Comparison of ENCODE assay signal across 8 mouse cellular contexts in genomic region chr7:121258826-121259496, GRCm38 (mm10).
DNase-seq lines count a peak whose midpoint lies in the region; ATAC-seq and TF ChIP-seq lines count a peak whose summit lies in the region.

No protein-coding gene starts in this region.

- TF ChIP-seq CTCF in liver, adult 2 months (IDR thresholded peaks at IDR 0.05; ENCODE audit: low read depth, low read length): peak; percentile 61; the same call in 1 of the 2 replicates

- no peak overlapping the region for H3K27ac ChIP-seq in liver, adult 2 months (replicated peaks; ENCODE audit: insufficient read depth, low read depth, low read length)
- no peak overlapping the region for H3K27ac ChIP-seq in liver, embryonic 12.5 days
- no peak overlapping the region for H3K27ac ChIP-seq in hindbrain, embryonic 14.5 days

- no peaks in the 10 kb centered on the region for H3K36me3 ChIP-seq in liver, adult 2 months (ENCODE audit: control insufficient read depth, insufficient read depth, low read length)
- no peaks in the 10 kb centered on the region for H3K36me3 ChIP-seq in liver, embryonic 12.5 days
- H3K36me3 ChIP-seq in hindbrain, embryonic 14.5 days (replicated peaks; ENCODE audit: control insufficient read depth, insufficient read depth): no peaks in the 10 kb centered on the region
- no peaks in the 10 kb centered on the region for H3K36me3 ChIP-seq in splenic B cell, adult 2 months (ENCODE audit: control insufficient read depth, insufficient read depth, low read length, poor library complexity, severe bottlenecking)

- H3K4me2 ChIP-seq in liver, embryonic 12.5 days: no peak overlapping the region
- no peak overlapping the region for H3K4me2 ChIP-seq in hindbrain, embryonic 14.5 days (replicated peaks)

- H3K4me3 ChIP-seq in liver, adult 2 months (ENCODE audit: insufficient read depth, low read depth, low read length): no peak overlapping the region
- H3K4me3 ChIP-seq in liver, embryonic 12.5 days: no peak overlapping the region
- H3K4me3 ChIP-seq in hindbrain, embryonic 14.5 days (replicated peaks; ENCODE audit: low read length): no peak overlapping the region

- H3K79me2 ChIP-seq in liver, adult 2 months (ENCODE audit: control insufficient read depth, insufficient read depth, low read length): no peaks in the 10 kb centered on the region

- peak; percentile 6 to 7 for DNase-seq in cerebellum, adult 18-20 months
- DNase-seq in cerebellum, adult 11-12 months: no peak
- peak; percentile 32 for DNase-seq in liver, adult 2 months (ENCODE audit: extremely low read depth, low read depth, low spot score)
- DNase-seq in c-Kit-positive CD71-positive TER-119-positive erythroid progenitor cells, embryonic 14.5 days (ENCODE audit: low spot score): peak; percentile 34
- DNase-seq in hindbrain, embryonic 14.5 days (ENCODE audit: low spot score): peak; percentile 74
- DNase-seq in lung, postnatal 36 days: peak; percentile 12
- peak; percentile 66 for DNase-seq in splenic B cell, adult 2 months (ENCODE audit: low read depth, low spot score)

- no peaks in the 10 kb centered on the region for H3K4me1 ChIP-seq in liver, adult 2 months (ENCODE audit: control insufficient read depth, insufficient read depth, low read length)
- no peaks in the 10 kb centered on the region for H3K4me1 ChIP-seq in liver, embryonic 12.5 days
- no peaks in the 10 kb centered on the region for H3K4me1 ChIP-seq in hindbrain, embryonic 14.5 days (replicated peaks; ENCODE audit: control insufficient read depth, insufficient read depth, low read length)

- H3K27me3 ChIP-seq in liver, adult 2 months (ENCODE audit: control insufficient read depth, insufficient read depth, low read length): no peaks in the 10 kb centered on the region
- H3K27me3 ChIP-seq in liver, embryonic 12.5 days (replicated peaks): no peaks in the 10 kb centered on the region
- no peaks in the 10 kb centered on the region for H3K27me3 ChIP-seq in hindbrain, embryonic 14.5 days (ENCODE audit: control insufficient read depth, insufficient read depth, low read length)
- no peaks in the 10 kb centered on the region for H3K27me3 ChIP-seq in splenic B cell, adult 2 months (ENCODE audit: control insufficient read depth, insufficient read depth, low read length, poor library complexity, severe bottlenecking)

- TF ChIP-seq POLR2A in liver, adult 2 months (IDR thresholded peaks at IDR 0.05; ENCODE audit: extremely low read depth, insufficient read depth, low read length): no peak

- H3K9me3 ChIP-seq in liver, embryonic 12.5 days (replicated peaks): no peaks in the 10 kb centered on the region
- H3K9me3 ChIP-seq in hindbrain, embryonic 14.5 days (ENCODE audit: control insufficient read depth, low read length): no peaks in the 10 kb centered on the region

- 45% methylated on average over 12 of the region's 12 CpGs for WGBS in liver, adult 2 months
- 44% methylated on average over 12 of the region's 12 CpGs for WGBS in liver, embryonic 12.5 days (ENCODE audit: insufficient replicate concordance)
- WGBS in hindbrain, embryonic 14.5 days: 53% methylated on average over 12 of the region's 12 CpGs

- no peak for ATAC-seq in liver, embryonic 12.5 days
- ATAC-seq in hindbrain, embryonic 14.5 days (ENCODE audit: low FRiP score): no peak

- no peak overlapping the region for H3K9ac ChIP-seq in liver, adult 2 months (ENCODE audit: low read depth, low read length)
- no peak overlapping the region for H3K9ac ChIP-seq in liver, embryonic 12.5 days
- H3K9ac ChIP-seq in hindbrain, embryonic 14.5 days: no peak overlapping the region
